Mouse (Mus musculus) lung, postnatal 10 days (tissue): ENCODE data around the gene Drd4.
"Not testable (repeated sequence)": the region's sequence is repeated elsewhere in the genome, so short reads cannot be mapped to it uniquely, and the experiment has no call there.

Experiments
- DNase-seq: peaks from one replicate; pipeline ENCODE4 v3.0.0; 2021

Gene Drd4

DNA sequence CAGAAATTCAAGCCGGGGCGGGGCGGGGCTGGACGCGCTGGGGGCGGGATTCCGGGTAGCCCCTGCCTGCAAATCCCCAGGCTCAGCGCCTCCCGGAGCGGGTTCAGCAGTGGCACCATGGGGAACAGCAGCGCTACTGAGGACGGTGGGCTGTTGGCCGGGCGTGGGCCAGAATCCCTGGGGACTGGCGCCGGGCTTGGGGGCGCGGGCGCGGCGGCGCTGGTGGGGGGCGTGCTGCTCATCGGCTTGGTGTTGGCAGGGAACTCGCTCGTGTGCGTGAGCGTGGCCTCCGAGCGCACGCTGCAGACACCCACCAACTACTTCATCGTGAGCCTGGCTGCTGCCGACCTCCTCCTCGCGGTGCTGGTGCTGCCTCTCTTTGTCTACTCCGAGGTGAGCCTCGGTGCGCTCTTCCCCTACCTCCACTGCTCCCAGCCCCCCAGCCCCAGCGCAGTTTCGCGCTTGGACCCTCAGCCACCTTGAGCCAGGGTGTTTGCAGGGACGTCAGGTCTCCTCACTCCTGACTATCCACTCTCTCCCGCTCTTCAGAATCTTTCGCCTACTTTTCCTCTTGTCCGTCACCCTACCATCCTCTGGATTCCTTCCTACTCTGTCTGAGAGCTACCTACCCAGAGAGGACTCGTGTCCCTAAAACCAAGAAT, at the start of gene Drd4:
TSS of gene Drd4 (plus strand) at position 86 of the 662 bp plus-strand sequence.
- DNase-seq = peak; percentile 35

DNA sequence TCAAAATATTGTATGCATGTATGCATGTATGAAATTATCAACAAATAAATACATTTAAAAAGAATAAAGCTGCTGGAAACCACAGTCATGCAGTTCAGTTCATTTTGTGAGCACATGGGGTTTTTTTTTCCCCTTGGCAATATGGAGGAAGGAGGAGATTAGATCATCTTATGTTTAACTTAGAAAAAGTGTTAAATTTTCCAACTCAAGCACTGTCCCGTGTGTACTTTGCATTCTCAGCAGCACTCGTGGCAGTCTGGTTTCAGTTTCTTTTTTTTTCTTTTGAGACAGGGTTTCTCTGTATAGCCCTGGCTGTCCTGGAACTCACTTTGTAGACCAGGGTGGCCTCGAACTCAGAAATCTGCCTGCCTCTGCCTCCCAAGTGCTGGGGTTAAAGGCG, 41.3 kb upstream of the Drd4 start:
- DNase-seq = not testable (repeated sequence)

DNA sequence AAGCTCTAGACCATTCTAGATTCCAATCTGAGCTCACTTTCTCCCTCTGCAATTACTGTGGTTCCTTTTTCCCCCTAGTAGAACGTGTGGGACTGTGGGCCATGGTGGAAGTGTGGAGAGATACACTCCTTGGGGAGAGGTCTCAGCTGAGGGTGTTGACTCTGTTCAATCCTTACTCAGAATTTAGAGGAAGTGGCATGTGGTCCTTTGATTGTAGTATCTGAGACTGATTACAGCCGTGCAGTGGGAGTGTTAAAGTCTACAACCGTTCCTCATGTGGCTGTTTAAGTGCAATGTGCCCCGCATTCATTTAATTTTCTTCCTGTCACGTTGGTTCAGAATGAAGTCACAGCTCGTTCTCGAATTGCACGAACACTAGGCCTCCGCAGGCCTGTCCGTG, 35.6 kb upstream of the Drd4 start:
- DNase-seq = no peak

DNA sequence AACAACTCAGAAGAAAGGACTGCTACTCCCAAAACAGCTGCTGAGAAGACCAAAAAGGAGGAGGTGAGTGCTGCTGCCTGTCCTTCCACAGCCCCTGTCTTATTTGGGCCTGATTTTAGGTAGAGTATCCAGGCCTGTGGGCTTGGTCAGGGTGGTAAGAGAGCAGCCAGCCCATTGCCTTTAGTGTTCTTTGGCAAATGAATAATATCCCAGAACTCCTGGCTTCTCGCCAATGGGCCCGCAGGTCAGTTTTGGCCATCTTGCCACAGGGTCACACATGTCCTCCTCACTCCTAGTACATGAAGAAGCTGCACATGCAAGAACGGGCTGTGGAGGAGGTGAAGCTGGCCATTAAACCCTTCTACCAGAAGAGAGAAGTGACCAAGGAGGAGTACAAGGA, 30.3 kb upstream of the Drd4 start:
- no peak for DNase-seq

DNA sequence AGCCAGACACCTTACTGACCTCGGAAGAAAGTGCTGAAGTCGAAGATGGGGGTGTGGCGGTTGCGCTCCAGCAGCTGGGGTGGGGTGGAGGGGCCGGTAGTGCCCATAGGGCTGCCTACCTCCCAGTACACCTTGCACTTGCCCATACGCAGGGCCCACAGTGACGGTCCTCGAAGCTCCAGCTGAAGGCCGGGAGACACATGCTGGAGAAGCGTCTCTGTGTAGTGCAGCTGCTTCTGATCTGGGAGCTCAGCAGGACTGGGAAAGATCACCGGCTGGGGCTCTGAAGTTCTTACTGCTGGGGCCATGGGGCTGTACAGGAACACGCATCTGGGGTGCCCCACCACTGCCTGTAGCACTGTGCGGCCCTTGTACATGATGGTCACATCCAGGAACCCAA, 28.2 kb upstream of the Drd4 start:
- no peak for DNase-seq

DNA sequence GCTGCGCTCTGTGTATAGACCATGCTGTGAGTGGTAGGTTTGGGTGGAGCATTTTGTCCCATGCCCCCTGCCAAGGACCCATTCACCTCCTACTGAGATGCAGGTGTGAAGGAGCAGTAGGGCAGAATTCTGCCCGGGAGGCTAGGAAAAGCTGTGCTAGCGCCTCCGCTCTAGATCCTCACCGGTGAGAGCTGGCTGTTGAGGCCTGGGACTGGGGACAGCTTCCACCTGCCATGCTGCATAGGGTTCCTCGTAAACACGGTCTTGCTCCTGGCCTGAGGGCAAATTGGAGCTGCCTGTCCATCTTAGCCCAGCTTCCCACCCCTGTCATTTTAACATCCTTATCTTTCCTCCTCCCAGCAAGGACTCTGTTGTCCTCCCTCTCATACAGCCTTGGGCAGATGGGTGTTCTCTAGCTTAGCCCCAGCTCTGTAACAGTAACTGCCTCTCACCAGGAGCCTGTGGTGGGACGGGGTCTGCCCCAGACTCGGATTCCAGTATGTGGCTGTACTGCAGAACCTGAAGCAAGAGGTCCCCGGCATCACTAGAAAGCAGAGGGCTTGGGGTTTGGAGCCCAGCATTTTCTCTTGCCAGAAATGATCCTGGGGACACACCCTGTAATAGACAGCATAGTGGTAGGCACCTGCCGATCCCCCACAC, 27.6 kb upstream of the Drd4 start:
- no peak for DNase-seq

DNA sequence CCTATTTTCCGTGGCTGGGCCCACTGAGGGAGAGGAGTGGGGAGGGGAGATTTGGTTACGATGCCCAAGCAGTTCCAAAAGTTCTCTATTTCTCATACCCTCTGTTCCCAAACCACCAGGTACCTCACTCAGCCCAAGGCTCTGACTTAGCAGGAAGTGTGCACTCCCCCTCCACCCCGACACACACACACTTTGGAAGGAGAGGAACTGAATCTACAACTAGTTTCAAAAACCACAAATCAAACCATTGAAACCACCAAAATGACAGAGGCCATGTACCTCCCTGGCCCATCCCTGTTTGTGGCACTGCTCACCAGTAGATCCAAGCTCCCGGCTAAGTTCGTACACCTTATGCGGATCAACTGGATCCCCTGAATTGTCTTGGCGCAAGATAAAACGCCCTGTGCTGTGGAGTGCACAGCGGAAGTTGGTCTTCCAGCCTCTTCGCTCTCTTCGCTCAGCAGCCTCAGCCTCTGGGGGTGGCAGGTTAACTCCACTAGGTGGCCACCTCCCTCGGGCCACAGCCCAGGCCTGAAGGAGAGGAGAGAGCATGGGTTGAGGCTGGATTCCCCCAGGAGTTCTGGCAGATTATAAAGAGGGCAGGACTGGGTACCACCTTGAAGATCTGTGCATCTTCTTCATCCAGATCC, 26.9 kb upstream of the Drd4 start:
- DNase-seq = peak; percentile 58

DNA sequence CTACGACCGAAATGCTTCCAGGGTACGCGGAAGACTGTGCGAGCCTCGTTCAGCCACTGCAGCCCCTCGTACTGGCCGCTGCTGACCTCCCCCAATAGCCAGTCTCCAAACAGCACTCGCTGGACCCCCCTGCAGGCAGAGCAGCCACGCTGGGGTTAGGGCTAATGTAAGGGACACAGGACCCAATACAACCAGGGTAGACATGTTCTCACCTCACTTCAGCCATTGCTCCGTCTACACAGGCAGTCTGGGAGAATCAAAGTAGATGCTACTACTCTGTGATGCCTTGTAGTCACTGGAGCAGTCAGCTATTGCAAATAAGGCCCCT, 26.4 kb upstream of the Drd4 start:
- no peak for DNase-seq

DNA sequence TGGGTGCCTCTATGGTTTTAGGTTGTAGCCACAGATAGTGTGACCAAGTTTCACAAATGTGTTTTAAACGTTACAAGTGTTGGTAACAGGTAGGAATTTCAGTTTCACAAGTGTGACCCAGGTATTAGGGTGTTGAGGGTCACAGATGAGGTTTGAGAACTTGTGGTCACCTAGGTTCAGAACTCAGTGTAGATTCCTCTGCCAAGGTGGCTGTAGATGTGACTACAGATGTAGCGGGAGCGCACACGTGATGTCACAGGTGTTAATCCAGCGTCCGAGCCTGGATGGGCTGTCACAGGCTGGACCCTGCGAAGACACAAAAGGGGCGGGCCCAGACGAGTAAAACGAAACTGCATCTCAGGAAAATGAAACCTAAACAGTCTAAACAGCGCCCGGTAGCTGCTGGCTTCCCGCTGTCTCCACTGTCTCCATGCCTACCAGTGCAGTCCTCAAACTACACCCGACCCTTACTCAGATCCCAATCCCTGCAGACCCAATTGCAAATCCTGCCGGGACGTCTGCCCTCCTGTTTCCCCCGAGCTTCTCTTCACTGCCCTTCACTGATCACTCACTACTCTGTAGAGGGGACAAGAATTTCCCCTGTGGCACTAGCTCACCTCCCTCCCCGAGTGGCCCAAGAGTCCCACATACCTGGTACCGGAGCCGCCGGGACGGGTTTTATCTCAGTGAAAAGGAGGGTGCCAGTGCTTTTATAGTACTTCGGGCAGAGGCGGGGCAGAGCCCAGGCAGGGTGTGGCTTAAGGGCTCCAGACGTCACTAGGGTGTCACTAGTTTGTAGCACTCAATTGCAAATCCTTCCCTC, 25.9 kb upstream of the Drd4 start, which contains the start of gene Irf7:
TSS of gene Irf7 (minus strand) at position 743 of the 823 bp plus-strand sequence.
- DNase-seq = peak; percentile 82

DNA sequence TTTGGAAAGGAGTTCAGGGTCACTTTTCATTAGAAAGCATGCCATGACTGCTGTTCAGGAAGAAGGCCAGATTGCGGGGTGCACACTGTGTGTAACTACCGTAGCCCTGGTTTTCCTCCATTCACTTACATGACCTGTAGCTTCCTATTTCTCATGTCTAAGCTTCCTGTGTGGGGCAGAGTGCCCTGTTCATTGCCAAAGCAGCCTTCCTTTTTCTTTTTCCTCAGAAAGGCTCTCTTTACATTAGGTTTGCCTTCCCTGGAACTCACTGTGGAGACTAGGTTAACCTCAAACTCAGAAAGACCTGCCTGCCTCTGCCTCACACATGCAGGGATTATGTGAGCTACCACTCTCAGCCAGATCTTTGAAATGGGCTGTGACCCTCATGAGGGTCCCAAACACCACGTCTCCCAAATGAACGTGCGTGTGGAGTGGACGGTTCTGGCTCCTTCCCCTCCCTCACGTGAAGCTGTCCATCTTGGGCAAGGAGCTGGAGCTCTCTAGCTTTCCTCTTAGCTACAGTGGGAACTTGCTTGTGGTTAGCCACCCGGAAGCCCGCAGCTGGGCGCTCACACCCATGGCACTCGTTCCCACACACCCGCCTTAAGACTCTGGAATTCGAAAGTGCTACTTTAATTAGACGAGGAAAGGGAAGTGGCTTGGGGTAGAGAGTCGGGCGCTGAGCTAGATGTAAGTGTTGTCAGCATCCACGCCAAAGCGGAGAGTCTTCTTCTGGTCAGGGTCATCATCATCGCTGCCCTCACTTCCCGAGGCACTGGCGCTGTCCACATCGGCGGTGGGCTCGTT, 23.1 kb upstream of the Drd4 start:
- no peak for DNase-seq

DNA sequence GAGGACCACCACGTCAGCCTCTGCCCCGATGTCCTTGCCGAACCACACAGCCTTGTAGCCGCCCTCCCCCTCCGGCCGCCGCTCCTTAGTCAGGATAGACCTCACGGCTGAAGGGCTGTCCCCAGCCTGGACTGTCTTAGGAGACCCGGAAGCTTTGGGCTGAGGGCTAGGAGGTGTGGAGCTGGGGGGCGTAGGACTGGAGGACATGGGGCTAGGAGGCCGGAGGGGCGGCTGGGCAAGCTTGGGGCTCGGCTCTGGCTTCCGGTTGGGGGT, 22.6 kb upstream of the Drd4 start:
- DNase-seq = no peak

DNA sequence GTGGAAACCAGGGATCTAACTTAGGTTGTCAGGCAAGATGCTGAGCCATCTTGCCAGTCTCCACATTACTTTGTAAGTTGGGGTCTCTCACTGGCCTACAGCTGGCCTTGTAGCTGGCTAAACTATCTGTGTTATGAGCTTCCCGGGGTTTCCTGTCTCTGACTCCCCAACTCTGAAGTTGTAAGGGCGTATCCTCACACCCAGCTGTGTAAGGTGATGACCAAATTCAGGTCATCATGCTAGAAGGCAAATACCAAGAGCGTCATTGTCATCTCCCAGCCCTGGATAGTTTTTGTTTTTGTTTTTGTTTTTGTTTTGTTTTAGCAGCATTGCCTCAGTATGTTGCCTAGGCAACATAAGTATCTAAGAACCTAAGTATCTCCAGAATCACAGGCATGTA, 21.2 kb upstream of the Drd4 start:
- DNase-seq = no peak

DNA sequence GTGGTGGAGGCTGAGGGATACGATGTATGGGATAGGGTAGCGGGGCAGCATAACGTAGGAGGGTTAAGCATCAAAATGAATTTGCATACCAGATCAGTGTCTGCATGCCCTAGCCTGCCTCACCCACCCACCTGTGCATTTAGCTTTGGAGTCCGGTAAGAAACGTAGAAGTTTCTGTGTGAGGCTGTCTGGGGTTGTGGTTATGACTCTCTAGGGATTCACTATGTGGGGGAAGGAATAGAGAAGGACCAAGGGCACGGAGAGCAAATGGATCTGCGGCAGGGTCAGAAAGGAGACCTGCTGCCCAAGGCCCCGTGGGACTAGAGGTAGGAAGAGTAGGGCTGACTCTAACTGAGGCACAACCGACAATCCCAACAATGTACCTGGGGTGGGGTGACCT, 16.4 kb upstream of the Drd4 start:
- no peak for DNase-seq

DNA sequence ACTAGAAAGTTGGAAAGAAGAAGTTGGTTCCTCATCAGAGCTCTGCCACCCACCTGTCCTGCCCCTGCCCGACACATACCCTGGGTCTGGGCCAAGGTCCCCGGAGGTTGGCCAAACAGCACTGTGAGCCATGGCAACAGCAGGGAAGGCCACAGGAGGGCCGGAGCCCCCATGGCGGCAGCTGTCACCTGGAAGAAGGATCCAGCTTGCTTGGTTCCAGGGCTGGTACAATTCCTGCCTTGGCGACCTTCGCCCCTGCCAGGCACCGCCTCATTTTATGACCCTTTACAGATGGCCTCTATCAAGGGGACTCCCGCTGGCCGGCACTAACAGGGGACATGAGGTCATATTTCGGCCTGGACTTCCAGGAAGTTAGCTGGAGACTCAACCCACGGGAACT, 15.3 kb upstream of the Drd4 start, which contains the start of gene Cdhr5:
TSS of gene Cdhr5 (minus strand) at position 241 of the 400 bp plus-strand sequence.
- DNase-seq = no peak

DNA sequence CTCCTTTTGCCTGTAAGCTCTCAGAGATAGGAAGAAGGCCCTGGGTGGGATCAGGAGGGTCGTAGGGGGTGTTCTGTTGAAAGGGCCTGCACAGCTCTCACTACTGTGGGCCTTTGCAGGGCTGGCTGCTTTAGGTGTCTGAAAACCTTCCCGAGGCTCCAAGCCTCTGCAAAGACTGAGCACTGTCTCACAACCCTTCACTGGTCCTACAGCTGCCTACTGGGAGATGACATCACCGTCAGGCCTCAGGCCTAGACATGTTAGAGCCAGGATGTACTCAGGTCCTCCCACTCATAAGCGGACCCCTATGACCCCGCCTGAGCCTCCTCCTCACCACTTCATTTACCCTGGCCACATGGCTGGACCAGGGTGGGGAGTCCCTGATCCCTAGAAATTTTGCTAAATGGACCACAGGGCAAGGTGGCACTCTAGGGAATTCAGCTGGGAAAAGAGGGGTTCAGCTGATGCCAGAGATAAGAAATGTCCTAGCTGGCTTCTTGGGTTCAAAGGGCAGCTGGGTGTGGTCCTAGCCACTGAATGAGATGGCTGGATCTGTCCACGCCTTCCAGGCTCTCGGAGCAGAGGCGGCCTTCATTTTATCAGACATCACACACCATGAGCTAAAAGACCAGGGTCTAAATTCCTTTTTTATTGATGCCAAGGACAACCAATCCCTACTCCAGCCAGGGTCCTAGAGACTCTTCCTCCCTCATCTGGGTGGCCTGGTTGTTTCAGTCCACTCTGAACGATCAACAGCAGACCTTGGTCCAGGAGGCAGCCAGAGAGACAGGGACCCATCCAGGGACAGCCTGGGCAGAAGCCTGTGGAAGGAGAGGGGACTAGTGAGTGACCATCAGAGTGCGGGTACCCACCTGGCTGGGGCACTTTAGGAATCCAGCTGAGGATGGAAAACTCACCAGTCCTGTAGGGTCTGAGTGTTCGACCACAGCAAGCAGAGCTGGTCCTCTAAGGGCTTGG, 13.8 kb upstream of the Drd4 start:
- no peak for DNase-seq

DNA sequence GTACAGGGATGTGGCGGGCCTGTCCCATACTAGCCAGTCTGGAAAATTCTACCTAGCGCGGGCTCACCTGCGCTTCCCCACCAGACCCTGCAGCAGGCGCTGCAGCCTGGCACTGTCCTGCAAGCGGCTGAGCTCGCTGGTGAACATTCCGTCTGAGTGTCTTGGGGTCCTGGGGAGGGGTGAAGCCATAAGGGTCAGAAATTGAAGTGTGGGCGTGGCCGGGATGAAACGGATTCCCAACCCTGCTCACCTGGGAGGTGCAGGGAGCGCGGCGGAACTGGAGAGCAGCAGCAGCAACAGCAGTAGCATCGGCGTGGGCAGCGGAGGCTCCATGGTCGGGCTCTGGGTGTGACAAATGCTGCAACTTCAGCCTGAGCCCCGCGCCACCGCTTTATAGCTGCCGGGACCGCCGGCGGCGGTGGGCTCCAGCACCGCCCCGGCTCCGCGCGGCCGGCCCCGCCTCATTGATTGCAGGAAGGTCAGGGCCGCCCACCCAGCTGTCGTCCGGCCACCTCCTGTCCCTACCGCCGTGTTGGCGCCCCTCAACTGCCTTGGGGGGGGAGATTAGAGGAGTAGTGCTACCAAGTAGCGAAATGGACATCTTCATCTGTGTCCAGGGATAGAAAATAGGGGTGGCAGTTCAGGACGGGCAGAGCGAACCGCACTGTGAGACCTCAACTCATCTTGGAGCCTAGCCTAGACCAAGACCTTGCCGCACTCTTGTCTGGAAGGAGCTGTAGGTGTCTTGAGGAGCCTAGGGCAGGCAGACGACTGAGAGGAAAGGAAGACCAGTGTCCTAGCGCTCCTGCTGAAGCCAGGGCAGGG, 12.8 kb upstream of the Drd4 start, which contains the start of gene Sct:
TSS of gene Sct (minus strand) at position 368 of the 825 bp plus-strand sequence.
- DNase-seq = peak; percentile 34

DNA sequence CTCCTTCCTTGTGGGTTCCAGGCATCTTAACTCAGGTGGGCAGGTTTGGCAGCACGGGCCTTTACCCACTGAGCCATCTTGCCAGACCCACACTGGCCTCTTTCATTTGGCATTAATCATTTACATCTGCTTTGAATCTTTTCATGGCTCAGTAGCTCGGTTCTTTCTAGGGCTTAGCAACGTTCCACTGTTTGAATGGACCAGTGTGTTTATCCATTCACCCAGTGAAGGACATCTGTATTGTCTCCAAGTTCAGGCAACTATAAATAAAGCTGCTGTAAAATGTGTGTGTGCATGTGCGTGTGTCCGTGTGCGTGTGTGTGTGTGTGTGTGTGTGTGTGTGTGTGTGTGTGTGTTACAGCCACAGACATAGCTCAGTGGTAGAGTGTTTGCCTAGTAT, 10.4 kb upstream of the Drd4 start:
- no peak for DNase-seq

DNA sequence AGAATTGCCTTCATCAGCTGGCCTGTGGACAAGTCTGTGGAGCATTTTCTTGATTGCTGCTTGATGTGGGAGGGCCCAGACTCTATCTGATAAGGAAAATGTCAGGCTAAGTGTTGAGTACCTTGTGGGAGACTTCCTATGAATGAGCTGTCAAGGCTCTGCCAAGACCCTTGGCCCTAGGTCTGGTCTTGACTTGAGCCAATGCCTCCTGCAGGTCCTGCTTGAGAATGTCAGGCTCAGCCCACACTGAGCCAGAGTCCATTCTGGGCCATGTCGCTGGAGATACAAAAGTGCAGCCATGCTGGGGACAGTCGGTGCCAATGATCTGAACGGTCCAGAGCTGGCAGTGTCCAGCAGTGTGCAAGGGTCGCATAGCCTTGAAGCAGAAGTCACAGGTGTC, 9.1 kb upstream of the Drd4 start:
- DNase-seq = no peak

DNA sequence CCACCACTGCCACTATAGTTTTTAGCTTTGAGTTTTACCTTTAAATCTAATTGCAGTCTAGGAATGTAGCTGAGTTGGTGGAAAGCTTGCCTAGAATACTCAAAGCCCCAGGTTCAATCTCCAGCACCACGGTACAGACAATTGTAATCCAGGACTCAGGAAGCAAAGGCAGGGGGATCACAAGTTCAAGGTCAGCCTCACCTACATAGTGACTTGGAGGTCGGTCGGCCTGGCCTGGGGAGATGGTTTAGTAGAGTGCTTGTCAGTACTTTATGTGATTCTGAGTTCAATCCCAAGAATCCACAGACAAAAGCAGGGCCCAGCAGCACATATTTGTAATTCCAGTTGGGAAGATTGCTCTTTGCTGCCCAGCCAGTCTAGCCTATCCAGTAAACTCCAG, 3.8 kb upstream of the Drd4 start:
- DNase-seq = no peak

DNA sequence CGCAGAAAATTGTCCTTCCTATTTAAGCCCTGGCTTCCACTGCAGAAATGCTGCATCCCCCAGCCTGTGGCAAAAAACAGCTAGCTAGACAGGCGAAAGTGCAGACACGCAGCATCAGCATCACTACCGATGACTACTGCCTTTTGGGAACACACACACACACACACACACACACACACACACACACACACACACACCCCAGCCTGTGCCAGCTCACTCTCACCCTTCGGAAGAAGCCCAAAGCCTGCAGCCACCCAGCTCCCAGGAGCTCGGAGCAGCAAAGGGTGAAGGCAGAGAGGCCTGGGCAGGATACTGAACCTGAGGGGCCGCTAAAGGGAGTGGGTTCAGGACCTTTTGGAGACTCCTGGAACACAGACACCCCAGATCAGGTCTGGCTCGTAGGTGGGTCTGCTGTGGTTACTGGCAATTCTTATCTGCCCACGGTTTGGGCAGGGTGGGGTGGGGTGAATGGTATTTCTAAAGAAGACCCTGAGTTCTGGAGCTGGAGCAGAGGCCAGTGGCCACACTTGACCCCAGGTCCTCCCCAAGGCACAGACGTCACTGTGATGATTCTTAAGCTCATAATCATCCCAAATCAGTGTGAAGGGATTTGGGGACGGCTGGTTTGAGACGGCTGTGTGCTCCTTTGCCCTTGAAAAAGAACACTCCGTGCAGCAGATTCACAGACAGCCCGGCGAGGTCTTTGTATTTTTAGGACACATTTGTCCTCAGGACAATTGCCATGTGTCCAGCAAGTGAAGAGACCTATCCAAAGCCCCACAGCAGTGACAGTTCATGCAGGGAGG, 980 bp downstream of the Drd4 start:
- no peak for DNase-seq
